Mouse (Mus musculus) MEL (cell line): ENCODE measurements around the gene Hmox1.

Source experiments
- CTCF ChIP-seq, 3 experiments: IDR thresholded peaks in 2 of 3; conservative IDR thresholded peaks in 1 of 3; 2 replicates each; pipeline ENCODE4 v1.5.1; 2011 to 2012; ENCODE audit warnings: low read length in 3 of 3, low read depth in 2 of 3, mild to moderate bottlenecking in 2 of 3, improper control_type of control experiment in 1 of 3, inconsistent platforms in 1 of 3, mixed read lengths in 1 of 3, moderate library complexity in 1 of 3; ENCODE audit not compliant: control insufficient read depth in 1 of 3, insufficient read depth in 1 of 3, poor library complexity in 1 of 3, severe bottlenecking in 1 of 3
- EP300 ChIP-seq, 2 experiments: IDR thresholded peaks; 2 replicates each; pipeline ENCODE4 v1.6.1; 2011; ENCODE audit warnings: improper control_type of control experiment in 2 of 2, low read length in 2 of 2, low read depth in 1 of 2, mild to moderate bottlenecking in 1 of 2
- JUND ChIP-seq: IDR thresholded peaks from 2 replicates; pipeline ENCODE4 v1.6.1; 2011; ENCODE audit warnings: low read depth, mild to moderate bottlenecking, improper control_type of control experiment, low read length
- MAFK ChIP-seq: IDR thresholded peaks from 2 replicates; pipeline ENCODE4 v1.6.1; 2011; ENCODE audit warnings: low read depth, mild to moderate bottlenecking, low read length, improper control_type of control experiment, borderline replicate concordance
- MAX ChIP-seq: IDR thresholded peaks from 2 replicates; pipeline ENCODE4 v1.6.1; 2011; ENCODE audit warnings: low read length, improper control_type of control experiment
- MXI1 ChIP-seq: IDR thresholded peaks from 2 replicates; pipeline ENCODE4 v1.6.1; 2011; ENCODE audit warnings: mild to moderate bottlenecking, low read depth, low read length, improper control_type of control experiment
- POLR2A ChIP-seq, 2 experiments: IDR thresholded peaks; 2 replicates each; pipeline ENCODE4 v1.6.1; 2011 to 2012; ENCODE audit warnings: low read length in 2 of 2, mild to moderate bottlenecking in 2 of 2, control low read depth in 1 of 2, improper control_type of control experiment in 1 of 2, low read depth in 1 of 2, moderate library complexity in 1 of 2; ENCODE audit not compliant: control insufficient read depth in 1 of 2, insufficient read depth in 1 of 2, poor library complexity in 1 of 2
- POLR2AphosphoS2 ChIP-seq: IDR thresholded peaks from 2 replicates; pipeline ENCODE4 v1.6.1; 2011; ENCODE audit warnings: low read length, improper control_type of control experiment
- RAD21 ChIP-seq: IDR thresholded peaks from 2 replicates; pipeline ENCODE4 v1.6.1; 2011; ENCODE audit warnings: mild to moderate bottlenecking, low read depth, low read length, improper control_type of control experiment
- RCOR1 ChIP-seq: IDR thresholded peaks from 2 replicates; pipeline ENCODE4 v1.6.1; 2012; ENCODE audit warnings: low read depth, mild to moderate bottlenecking, inconsistent platforms, low read length, improper control_type of control experiment
- USF1 ChIP-seq: IDR thresholded peaks from 2 replicates; pipeline ENCODE4 v1.6.1; 2014; ENCODE audit warnings: low read depth, mild to moderate bottlenecking, inconsistent platforms, low read length, improper control_type of control experiment, moderate library complexity
- USF2 ChIP-seq, 2 experiments: IDR thresholded peaks; 2 replicates each; pipeline ENCODE4 v1.6.1; 2011 to 2012; ENCODE audit warnings: improper control_type of control experiment in 2 of 2, low read length in 2 of 2, borderline replicate concordance in 1 of 2, inconsistent platforms in 1 of 2, low read depth in 1 of 2, mild to moderate bottlenecking in 1 of 2; ENCODE audit not compliant: insufficient read depth in 1 of 2
- ZC3H11A ChIP-seq: IDR thresholded peaks from 2 replicates; pipeline ENCODE4 v1.6.1; 2012; ENCODE audit warnings: low read depth, mild to moderate bottlenecking, inconsistent platforms, low read length, improper control_type of control experiment
- ZKSCAN1 ChIP-seq: IDR thresholded peaks from 2 replicates; pipeline ENCODE4 v1.6.1; 2012; ENCODE audit warnings: low read depth, mild to moderate bottlenecking, inconsistent platforms, low read length, improper control_type of control experiment, moderate library complexity

DNA sequence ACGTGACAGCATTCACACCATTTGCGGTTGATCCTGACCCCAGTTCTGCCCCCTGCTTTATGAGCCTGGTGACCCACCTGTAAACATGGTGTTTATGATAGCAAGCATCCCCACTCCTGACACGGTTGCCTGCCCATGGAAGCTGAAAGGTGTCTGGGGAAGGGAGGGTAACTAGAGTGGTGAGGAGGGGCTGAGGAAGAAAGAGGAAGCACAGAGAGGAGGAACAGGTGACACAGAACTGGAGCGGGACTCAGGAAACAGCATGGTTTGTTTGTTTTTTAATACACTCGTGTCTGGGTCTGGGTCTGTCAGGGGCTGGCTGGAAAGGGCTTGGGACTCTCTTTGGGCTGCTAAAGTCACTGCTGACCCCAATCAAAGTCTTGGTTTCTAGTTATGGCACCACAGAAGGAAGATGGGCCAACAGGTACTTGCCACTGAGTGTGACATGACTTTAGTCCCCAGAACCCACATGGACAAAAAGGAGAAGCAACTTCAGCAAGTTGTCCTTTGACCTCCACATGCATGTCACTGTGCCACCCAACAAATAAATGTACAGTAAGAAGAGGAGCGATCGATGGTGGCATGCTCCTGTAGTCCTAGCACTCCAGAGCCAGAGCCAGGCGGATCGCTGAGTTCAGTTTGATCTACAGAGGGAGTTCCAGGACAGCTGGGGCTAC lies 11.9 kb upstream of the Hmox1 start:
- TF ChIP-seq POLR2A (IDR thresholded peaks at IDR 0.05; ENCODE audit: control insufficient read depth in 1 of 2, insufficient read depth in 1 of 2, low read depth in 1 of 2, low read length in 2 of 2, poor library complexity in 1 of 2), result no peak
- TF ChIP-seq CTCF (IDR thresholded peaks at IDR 0.05 in 2 of 3, conservative IDR thresholded peaks at IDR 0.05 in 1 of 3; ENCODE audit: control insufficient read depth in 1 of 3, insufficient read depth in 1 of 3, low read depth in 2 of 3, low read length in 3 of 3, poor library complexity in 1 of 3, severe bottlenecking in 1 of 3), result no peak
- TF ChIP-seq RAD21, result no peak
- no peak for TF ChIP-seq ZC3H11A
- peak in 1 of 2 experiments; percentile 37; a peak in 2 of 4 replicates for TF ChIP-seq EP300 (IDR thresholded peaks at IDR 0.05; ENCODE audit: low read depth in 1 of 2, low read length in 2 of 2)
- no peak for TF ChIP-seq RCOR1
- no peak for TF ChIP-seq ZKSCAN1
- TF ChIP-seq USF2 (IDR thresholded peaks at IDR 0.05; ENCODE audit: borderline replicate concordance in 1 of 2, insufficient read depth in 1 of 2, low read depth in 1 of 2, low read length in 2 of 2), result no peak
- TF ChIP-seq JUND, result no peak
- TF ChIP-seq MAX, result peak; percentile 55; the same call in 1 of the 2 replicates
- TF ChIP-seq MAFK, result no peak
- peak; percentile 48 for TF ChIP-seq USF1
- TF ChIP-seq POLR2AphosphoS2, result no peak
- peak; percentile 64 for TF ChIP-seq MXI1
